Mouse (Mus musculus): ENCODE results near the gene Ccnh. TPM values are rescaled to one million over a fixed set of nuclear protein-coding genes. Genes with fewer than 3 reads are reported as not detected.
"Not testable (repeated sequence)": the region's sequence is repeated elsewhere in the genome, so short reads cannot be mapped to it uniquely, and the experiment has no call there.

The Ccnh gene
- 10 to 100 TPM; 20.8 to 22.3 TPM for total RNA-seq (2021)
- long read RNA-seq, experiment 1, transcript Ccnh-201 (9 exons, 2,045 nt): major isoform, 43 of 51 reads
- long read RNA-seq, experiment 1, partial matches to known transcripts: 0 of 51 reads
- long read RNA-seq, experiment 1, other reads (novel, unspliced or antisense): 7 of 51 reads
- long read RNA-seq, experiment 2, transcript Ccnh-201 (9 exons, 2,045 nt): major isoform, 31 of 39 reads
- long read RNA-seq, experiment 2, partial matches to known transcripts: 0 of 39 reads
- long read RNA-seq, experiment 2, other reads (novel, unspliced or antisense): 5 of 39 reads

DNA sequence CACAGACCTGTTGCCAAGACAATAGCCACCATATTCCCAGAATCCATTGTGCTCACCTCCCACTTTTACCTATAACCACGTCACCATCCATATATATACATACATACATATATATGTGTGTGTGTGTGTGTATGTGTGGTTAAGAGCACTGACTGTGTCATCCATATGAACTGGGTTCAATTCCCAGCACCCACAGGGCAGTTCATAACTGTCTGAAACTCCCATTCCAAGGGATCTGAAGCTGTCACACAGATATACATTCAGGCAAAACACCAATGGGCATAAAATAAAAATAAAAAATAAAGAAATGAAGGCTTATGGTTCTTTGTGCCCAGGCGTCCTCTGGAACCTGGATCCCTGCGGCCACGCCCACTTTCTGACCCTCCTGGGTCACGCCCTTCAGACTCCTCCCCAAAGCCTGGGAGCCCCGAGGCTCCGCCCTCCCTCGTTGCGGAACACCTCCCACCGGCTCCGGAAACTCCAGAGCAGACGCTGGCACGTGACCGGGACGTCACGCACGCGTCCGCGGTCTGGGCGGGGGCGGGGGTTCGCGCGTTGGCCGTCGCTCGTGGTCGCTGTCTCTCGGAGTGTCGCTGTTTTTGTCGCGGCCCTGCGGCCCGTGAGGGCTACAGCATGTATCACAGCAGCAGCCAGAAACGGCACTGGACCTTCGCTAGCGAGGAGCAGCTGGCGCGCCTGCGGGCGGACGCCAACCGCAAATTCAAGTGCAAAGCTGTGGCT is at the start of gene Ccnh:
TSS of gene Ccnh (plus strand) at position 506 of the 741 bp plus-strand sequence.
- DNase-seq (ENCODE audit: low spot score): peak; percentile 94

DNA sequence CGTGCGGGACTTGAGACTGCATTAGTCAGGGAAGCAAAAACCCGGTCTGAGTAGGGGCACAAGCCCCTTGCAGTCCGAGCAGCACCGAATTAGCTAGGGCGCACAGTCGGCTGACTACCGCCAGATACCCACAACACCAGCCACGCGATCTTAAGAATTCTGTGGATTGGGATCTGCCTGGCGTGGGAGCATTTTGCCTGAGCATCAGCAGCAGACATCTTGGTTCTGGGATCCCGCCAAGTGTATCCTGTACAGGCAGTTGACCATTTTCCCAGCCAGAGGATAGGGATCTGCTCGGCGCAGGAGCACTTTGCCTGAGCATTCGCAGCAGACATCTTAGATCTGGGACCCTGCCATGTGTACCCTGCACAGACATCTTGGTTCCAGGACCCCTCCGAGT is 45.8 kb upstream of the Ccnh start:
- not testable (repeated sequence) for DNase-seq (ENCODE audit: low spot score)

DNA sequence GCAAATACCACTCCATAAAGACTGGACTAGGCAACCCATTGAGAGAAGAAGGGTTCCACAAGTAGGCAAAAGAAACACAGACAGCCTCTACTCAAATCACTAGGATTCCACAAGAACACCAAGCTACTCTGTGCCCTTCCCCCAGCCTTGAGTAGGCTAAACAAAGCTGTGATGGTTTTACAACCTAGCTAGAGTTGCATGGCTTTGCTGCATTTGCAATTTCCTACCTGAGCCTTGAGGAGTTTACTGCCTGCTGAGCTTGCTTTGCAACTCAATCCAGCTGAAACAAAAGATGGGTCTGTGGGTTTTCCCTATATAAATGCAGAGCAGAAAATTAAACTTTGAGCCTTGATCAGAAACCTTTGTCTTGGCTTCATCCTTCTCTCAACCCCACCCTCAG is 42.7 kb upstream of the Ccnh start:
- no peak for DNase-seq (ENCODE audit: low spot score)

DNA sequence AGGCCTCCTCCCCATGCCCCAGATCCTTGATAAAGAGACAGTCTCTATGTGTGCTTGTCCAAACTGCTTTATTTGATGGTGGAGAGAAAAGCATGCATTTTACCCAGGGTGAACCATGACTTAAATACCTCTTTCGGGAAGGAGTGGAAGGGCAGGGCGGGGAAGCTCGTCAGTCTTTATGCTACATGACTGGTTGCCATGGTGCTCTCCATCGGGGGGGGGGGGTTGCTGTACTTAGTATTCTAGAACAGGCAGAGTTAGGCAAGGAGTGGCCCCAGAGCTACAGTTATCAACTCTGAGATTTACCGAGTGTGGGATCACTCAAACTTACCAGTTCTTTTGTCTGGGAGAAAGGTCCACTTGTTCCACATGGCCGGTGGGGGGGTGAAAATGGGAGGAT is 34.5 kb upstream of the Ccnh start:
- no peak for DNase-seq (ENCODE audit: low spot score)

DNA sequence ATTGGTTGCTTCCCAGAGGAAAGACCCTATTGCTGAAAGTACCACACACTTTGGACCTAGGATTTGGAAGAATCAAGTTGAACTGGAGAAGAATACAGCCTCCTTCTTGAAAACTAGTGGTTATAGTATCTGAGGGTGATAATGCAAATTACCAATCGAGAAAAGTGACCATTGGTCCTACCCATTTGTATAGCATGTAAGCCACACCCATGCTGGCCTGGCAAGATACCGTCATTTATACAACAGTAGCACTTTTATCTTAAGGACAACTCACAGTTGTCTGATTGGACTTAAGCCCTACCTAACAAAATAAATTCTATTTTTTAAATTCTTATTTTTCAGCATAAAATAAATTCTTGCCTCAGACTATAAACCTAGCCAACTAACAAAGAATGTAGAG is 29.2 kb upstream of the Ccnh start:
- DNase-seq (ENCODE audit: low spot score): no peak

DNA sequence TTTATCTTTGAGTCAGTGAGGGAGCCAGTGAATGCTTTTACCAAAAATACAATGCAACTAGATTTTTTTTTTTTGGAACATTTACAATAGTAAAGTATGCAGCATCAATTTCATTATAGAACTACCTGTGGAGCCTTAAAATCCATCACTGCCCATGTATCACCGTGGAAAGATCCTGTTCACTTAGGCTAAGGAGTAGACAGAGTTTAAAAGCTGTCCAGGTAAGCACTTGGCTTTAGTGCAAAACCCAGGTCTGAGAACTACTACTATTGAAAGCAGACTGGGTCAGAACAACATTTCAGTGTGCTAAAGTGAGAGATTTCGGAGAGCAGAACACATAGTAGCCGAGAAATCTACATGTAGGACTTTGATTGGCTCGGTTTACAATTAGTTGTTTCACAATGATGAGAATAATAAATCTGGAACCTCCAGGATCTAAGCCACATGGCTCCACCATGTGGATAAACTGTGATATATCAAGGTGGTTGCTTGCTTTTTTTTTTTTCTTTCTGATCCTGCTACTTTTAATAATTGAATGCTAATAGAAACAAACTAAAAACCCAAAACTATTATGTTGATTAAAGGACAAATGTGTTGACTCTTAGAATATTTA is 24.6 kb upstream of the Ccnh start:
- no peak for DNase-seq (ENCODE audit: low spot score)

DNA sequence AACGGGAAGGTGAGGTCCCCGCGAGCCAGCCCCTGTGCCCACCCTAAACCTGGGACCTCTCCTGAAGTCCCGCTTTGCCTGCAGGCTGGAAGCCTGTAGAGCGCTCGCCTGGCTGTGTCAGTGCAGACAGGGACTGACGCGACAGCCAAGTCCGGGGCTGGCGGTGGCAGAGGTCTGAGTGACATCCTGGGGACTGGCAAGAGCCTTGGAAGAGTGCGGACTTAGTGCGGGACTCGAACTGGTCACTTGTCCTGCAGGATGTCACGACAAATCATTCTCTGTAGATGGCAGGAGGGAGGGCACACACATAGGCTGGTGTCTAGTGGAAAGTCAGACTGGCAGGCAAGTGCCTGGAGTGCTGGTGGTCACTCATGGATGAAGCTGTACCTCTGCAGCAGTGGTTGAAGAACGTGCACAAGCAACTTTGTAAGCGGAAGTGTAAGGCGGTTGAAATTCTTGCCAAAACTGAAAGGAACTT is 475 bp downstream of the Ccnh start:
- DNase-seq (ENCODE audit: low spot score): no peak

DNA sequence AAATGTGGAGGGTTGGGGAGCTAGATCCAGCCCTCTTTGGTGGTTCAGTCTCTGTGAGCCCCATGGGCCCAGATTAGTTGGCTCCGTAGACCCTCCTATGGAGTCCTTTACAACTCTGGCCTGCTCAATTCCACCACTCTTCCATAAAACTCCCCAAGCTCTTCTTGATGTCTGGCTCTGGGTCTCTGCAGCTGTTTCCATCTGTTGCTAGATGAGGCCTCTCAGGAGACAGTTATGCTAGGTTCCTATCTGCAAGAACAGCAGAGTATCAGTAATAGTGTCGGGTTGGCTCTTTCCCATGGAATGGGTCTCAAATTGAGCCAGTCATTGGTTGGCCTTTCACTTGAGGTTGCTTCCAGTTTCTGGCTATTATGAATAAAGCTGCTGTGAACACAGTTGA is 2.0 kb downstream of the Ccnh start:
- no peak for DNase-seq (ENCODE audit: low spot score)

DNA sequence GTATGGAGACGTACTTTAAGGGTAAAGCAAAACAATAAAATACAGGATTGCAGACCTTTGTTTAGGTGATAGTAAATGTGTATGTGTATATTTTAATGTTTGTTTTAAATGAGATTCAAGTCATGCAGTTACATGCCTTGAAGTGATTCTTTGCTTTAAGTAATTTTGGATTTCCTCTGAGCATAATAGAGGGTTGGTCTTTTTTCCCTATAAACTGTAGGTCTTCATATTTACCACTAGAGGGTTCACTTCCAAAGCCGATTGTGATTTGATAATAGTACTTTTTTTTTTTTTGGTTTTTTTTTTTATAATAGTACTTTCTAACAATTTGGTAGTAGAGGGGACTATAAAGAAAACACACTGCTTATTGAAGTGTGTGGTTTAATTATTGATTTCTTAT is 18.3 kb downstream of the Ccnh start:
- no peak for DNase-seq (ENCODE audit: low spot score)

DNA sequence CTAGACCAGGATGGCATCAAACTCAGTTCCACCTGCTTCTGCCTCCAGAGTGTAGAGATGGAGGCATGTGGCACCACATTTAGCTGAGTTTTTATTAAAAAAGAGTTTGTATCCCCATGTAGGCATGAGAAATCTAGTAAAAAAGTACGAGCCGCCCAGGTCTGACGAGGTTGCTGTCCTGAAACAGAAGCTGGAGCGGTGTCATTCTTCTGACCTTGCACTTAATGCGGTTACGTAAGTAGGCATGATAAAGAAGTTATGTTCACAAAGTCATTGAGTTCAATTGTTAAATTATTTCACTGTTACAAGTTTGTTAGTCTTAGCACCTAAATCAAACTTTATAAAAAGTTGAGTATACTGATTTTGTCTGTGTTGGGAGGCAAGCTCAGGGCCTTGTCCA is 19.4 kb downstream of the Ccnh start:
- no peak for DNase-seq (ENCODE audit: low spot score)

DNA sequence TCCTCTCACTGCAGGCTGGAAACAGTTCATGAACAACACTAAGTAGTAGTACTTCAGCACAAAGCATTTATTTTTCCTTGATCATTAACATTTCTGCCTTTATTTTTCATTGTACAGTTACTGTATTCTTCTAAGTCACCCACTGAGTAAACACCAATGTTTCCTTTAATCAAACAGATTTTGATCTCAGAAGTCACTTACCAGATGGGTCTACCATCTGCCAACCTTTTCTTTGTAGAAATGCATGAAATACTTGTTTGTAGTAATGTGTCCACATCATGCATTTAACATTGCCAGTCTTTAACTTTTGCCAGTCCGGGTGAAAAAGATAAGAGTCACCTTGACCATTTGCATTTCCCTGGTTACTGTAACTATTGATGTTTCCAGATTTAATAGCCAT is 21.1 kb downstream of the Ccnh start:
- no peak for DNase-seq (ENCODE audit: low spot score)

DNA sequence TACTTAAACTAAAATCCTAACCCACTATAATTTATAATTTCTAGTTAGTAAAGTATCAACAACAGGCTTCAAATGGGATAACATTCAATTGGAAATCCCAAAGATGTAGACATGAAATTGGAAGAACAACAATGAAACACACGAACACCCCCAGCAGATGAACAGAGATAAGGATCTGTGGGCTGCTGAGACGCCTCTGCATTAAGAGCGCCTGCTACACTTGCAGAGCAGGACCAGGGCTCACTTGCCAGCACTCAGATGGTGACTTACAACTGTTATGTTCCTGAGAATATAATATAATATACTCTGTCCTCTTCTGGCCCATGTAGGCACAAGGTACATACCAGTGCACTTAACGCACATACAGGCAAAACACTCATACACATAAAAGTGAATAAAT is 29.4 kb downstream of the Ccnh start:
- no peak for DNase-seq (ENCODE audit: low spot score)

DNA sequence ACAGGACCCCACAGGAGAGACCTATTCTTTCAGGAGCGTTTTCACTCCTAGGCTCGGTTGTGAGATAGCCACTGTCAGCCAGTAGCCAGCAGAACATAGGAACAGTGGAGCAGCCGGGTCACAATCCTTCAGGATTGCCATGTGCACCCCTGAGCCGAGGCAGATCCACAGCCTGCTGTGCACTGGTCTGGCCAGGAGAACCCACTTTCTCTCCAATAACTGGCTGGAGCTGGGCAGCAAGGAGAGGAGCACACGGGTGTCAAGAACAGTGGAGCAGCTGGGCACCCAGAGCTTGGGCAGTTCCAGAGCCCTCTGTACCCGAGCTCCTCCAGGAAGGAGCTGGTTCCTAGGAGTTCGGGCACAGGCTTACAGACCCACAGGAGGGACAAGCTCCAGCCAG is 49.6 kb downstream of the Ccnh start:
- no peak for DNase-seq (ENCODE audit: low spot score)

Other genes with a start within 250 kb of the Ccnh start
- 10 to 100 TPM; 16.6 to 17.8 TPM for gene Rasa1, start 99.7 kb downstream of the Ccnh start, total RNA-seq (2021)

Measured in gastrocnemius, adult 18-20 months (tissue).